Mouse (Mus musculus) forebrain, postnatal 0 days (tissue): ENCODE measurements around the gene Pgbd5. TPM values are rescaled to one million over a fixed set of nuclear protein-coding genes. Genes with fewer than 3 reads are reported as not detected.
A peak's percentile ranks its signal among the peaks of the same experiment; 100 is the strongest.

Experiments used
- ATAC-seq: fragments of 200-750 bp; cut with Nextera tagmentation; 2 replicates; pipeline ENCODE4 v1.8.0; 2017; ENCODE audit warnings: mild to moderate bottlenecking, moderate library complexity
- DNase-seq: peaks from one replicate; pipeline ENCODE4 v3.0.0-alpha.2; 2015
- H3K27ac ChIP-seq: fragments of 300-500 bp; sonication (generic); 2 replicates; pipeline ENCODE4 v1.5.1; 2014; ENCODE audit warnings: low read depth, mild to moderate bottlenecking, antibody characterized with exemption, low read length, moderate library complexity, mixed read lengths
- H3K27me3 ChIP-seq: fragments of 300-500 bp; sonication (generic); 2 replicates; pipeline ENCODE4 v1.6.1; 2014; ENCODE audit warnings: mild to moderate bottlenecking, low read length, mixed read lengths; ENCODE audit not compliant: insufficient read depth
- H3K36me3 ChIP-seq: fragments of 300-500 bp; sonication (generic); 2 replicates; pipeline ENCODE4 v1.6.1; 2014; ENCODE audit warnings: mild to moderate bottlenecking, moderate library complexity; ENCODE audit not compliant: insufficient read depth
- H3K4me1 ChIP-seq: fragments of 300-500 bp; sonication (generic); 2 replicates; pipeline ENCODE4 v1.6.1; 2014; ENCODE audit warnings: antibody characterized with exemption; ENCODE audit not compliant: insufficient read depth
- H3K4me2 ChIP-seq: fragments of 300-500 bp; sonication (generic); 2 replicates; pipeline ENCODE4 v1.6.1; 2014; ENCODE audit warnings: low read depth, mild to moderate bottlenecking, moderate library complexity
- H3K4me3 ChIP-seq: fragments of 300-500 bp; sonication (generic); 2 replicates; pipeline ENCODE4 v1.5.1; 2014; ENCODE audit warnings: low read depth, low read length, mixed read lengths
- H3K9ac ChIP-seq: fragments of 300-500 bp; sonication (generic); 2 replicates; pipeline ENCODE4 v1.6.1; 2014; ENCODE audit warnings: mild to moderate bottlenecking
- H3K9me3 ChIP-seq: fragments of 300-500 bp; sonication (generic); 2 replicates; pipeline ENCODE4 v1.6.1; 2016; ENCODE audit warnings: low read length
- CTCF ChIP-seq: sonication (generic); IDR thresholded peaks from 2 replicates; pipeline ENCODE4 v1.5.1; 2016; ENCODE audit warnings: antibody characterized with exemption, control low read depth, low read depth
- WGBS: fragments of 180-500 bp; shearing (Covaris S2); extraction: QIAGEN DNeasy Blood & Tissue Kit; methylation state at CpG from one replicate; pipeline ENCODE4 v1.1.7; 2014; 5-methylcytosine and 5-hydroxymethylcytosine counted together
- polyA plus RNA-seq: library from polyadenylated mRNA; unstranded; fragments of >200 nt; fragmentation: Nextera tagmentation; extraction: Ambion mirVana; gene quantifications from 2 replicates; pipeline ENCODE4 v1.2.1, GENCODE M21; 2015
- total RNA-seq: library from RNA; depleted of rRNA; stranded (reverse); fragments of >200 nt; gene quantifications from 2 replicates; pipeline ENCODE4 v1.2.3, GENCODE M21; 2014

Pgbd5 gene
- total and polyA plus RNA-seq, 2 experiments from 2014 or later: 17.3 to 62.5 TPM

DNA sequence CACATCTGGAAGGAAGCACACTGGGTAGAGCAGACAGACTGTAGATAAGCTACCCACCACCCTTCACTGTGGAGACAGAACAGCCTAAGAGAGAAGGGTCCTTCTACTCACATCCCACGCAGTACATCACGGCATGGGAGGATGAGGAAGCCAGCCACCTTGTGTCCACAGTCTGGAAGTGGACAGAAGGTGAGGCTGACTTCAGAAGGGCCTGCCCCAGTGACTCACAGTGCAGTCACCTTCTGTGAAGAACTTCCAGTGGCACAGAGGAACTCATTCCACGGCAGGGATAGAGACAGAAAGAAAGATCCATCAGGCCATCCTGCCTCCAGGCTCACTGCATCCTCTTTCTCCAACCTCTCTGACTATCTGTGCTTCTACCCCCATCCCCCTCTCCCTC lies 99.7 kb downstream of the Pgbd5 start:
- 86% methylated on average over 3 of the region's 3 CpGs for WGBS
- peaks cover 75% of the 10 kb centered on the region for H3K36me3 ChIP-seq

DNA sequence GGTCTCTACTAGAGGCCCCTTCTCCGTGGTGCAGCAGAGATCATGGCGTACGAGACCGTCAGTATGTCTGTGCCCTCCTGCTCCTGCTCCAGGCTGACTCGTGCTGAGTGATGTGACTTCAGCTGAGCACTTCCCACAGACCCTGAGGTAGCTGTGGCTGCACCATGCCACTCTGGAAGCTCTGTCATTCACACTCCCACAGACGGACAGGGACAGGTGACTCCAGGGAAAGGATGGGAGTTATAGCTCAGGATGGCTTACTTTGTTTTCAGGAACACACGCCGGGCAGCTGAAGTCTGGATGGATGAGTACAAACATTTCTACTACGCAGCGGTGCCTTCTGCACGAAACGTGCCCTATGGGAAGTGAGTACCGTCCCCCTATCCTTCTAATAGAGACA lies 103.2 kb downstream of the Pgbd5 start:
- no peak overlapping the region for H3K27ac ChIP-seq
- no peaks in the 10 kb centered on the region for H3K4me1 ChIP-seq
- H3K4me2 ChIP-seq: no peak overlapping the region
- DNase-seq: no peak
- peaks cover 85% of the 10 kb centered on the region for H3K36me3 ChIP-seq
- 93% methylated on average over 13 of the region's 13 CpGs for WGBS
- ATAC-seq: no peak
- H3K9ac ChIP-seq: no peak overlapping the region
- no peak for TF ChIP-seq CTCF
- H3K27me3 ChIP-seq: no peaks in the 10 kb centered on the region
- H3K4me3 ChIP-seq: no peak overlapping the region
- no peaks in the 10 kb centered on the region for H3K9me3 ChIP-seq

More for the DNA sequence above, 99.7 kb downstream of the Pgbd5 start:
- Histone ChIP-seq H3K27me3 (no peaks in the 10 kb centered on the region), H3K4me2 (no peak overlapping the region), H3K9ac (no peak overlapping the region), H3K4me3 (no peak overlapping the region), H3K4me1 (no peaks in the 10 kb centered on the region), H3K9me3 (no peaks in the 10 kb centered on the region), H3K27ac (no peak overlapping the region)
- DNase-seq: no peak
- TF ChIP-seq CTCF: no peak
- no peak for ATAC-seq

DNA sequence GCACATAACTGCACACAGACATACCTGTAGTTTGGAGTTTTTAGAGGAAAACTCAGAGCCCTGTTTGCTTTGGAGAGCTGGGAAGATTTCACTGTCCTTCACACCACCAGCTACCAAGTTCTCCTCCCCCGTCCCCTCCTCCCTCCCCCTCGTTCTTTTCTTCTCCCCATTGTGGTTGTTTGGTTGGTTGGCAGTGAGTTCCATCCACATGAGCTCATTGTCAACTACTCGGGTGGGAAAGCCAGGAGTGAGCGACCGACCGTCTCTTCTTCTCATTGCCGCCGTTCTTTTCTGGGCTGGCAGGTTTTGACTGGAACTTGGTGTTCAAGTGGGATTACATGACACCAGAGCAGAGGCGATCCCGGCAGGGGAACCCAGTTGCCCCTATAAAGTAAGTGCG lies 107.8 kb downstream of the Pgbd5 start:
- TF ChIP-seq CTCF: no peak
- Histone ChIP-seq H3K4me2 (no peak overlapping the region), H3K27me3 (no peaks in the 10 kb centered on the region), H3K27ac (no peak overlapping the region), H3K36me3 (peaks cover 74% of the 10 kb centered on the region), H3K9ac (no peak overlapping the region), H3K4me3 (no peak overlapping the region), H3K4me1 (no peaks in the 10 kb centered on the region), H3K9me3 (no peaks in the 10 kb centered on the region)
- 49% methylated on average over 11 of the region's 11 CpGs for WGBS
- ATAC-seq (no peak), DNase-seq (no peak)

DNA sequence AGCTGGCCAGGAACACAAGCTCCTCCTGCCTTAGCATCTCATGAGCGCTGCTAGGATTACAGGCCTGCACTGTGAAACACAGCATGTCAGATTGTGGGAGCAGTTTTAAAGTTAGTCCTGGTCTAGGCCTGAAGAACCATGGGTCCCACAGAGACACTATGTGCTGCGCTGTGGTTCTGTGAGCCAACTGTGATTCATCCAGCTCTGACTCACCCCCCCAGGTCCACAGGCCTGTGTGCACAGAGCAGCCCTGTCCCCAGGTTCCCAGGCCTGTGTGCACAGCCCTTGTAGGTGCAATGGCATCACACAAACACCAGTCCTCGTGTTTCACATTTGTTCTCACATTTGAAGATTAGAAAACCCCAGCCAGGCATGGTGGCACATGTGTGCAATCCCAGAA lies 108.4 kb downstream of the Pgbd5 start:
- WGBS: 87% methylated on average over 3 of the region's 3 CpGs
- no peak overlapping the region for H3K9ac ChIP-seq
- H3K9me3 ChIP-seq: no peaks in the 10 kb centered on the region
- H3K4me1 ChIP-seq: no peaks in the 10 kb centered on the region
- DNase-seq (no peak), ATAC-seq (no peak)
- H3K4me2 ChIP-seq: no peak overlapping the region
- TF ChIP-seq CTCF: no peak
- no peaks in the 10 kb centered on the region for H3K27me3 ChIP-seq
- H3K4me3 ChIP-seq: no peak overlapping the region
- H3K36me3 ChIP-seq: peaks cover 76% of the 10 kb centered on the region
- 0 out of 2 replicates have a peak overlapping the region, but pooled peaks have one; percentile 45 for H3K27ac ChIP-seq

DNA sequence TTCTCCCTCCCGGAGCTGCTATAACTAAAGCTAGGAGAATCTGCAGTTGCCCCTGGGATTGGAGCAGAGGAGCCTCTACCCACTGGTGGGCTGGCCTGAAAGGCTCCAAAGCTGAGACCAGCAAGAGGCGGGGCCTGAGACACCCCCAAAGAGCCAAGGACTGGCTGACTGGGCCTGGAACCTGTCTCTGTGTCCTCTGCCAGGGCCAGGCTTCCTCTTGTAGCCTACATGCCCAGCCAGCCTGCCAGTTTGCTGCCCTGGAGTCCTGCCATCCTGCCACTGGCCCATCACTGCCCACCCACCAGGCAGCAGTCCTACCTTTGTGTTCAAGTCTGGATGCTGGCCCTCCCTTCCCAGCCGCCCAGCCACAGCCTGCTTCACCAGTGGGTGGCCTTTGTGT lies 109.0 kb downstream of the Pgbd5 start:
- Histone ChIP-seq H3K27me3 (no peaks in the 10 kb centered on the region), H3K9ac (no peak overlapping the region), H3K27ac (no peak overlapping the region), H3K4me1 (no peaks in the 10 kb centered on the region), H3K4me2 (no peak overlapping the region), H3K4me3 (no peak overlapping the region), H3K36me3 (peaks cover 71% of the 10 kb centered on the region), H3K9me3 (no peaks in the 10 kb centered on the region)
- no peak for TF ChIP-seq CTCF
- DNase-seq (peak; percentile 71), ATAC-seq (peak; percentile 93)
- WGBS: 29% methylated on average over 2 of the region's 3 CpGs

DNA sequence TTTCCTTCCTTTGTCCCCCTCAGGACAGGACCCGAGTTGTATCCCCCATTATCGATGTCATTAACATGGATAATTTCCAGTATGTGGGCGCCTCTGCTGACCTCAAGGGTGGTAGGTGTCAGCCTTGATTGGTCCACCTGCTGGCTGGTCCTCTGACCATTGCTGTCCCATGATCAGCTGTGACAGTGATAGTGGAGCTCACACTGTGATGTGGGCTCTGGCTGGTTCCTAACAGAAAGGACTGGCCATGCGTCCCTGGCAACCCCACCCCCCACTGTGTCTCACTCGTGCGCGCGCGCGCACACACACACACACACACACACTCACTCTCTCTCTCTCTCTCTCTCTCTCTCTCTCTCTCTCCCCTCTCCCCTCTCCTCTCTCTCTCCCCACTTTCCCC lies 109.8 kb downstream of the Pgbd5 start:
- TF ChIP-seq CTCF: no peak
- H3K27ac ChIP-seq: no peak overlapping the region
- peaks cover 66% of the 10 kb centered on the region for H3K36me3 ChIP-seq
- H3K4me3 ChIP-seq: no peak overlapping the region
- ATAC-seq (no peak), DNase-seq (no peak)
- 61% methylated on average over 10 of the region's 10 CpGs for WGBS
- H3K4me2 ChIP-seq: no peak overlapping the region
- H3K9ac ChIP-seq: no peak overlapping the region
- no peaks in the 10 kb centered on the region for H3K27me3 ChIP-seq
- H3K9me3 ChIP-seq: no peaks in the 10 kb centered on the region
- H3K4me1 ChIP-seq: no peaks in the 10 kb centered on the region

DNA sequence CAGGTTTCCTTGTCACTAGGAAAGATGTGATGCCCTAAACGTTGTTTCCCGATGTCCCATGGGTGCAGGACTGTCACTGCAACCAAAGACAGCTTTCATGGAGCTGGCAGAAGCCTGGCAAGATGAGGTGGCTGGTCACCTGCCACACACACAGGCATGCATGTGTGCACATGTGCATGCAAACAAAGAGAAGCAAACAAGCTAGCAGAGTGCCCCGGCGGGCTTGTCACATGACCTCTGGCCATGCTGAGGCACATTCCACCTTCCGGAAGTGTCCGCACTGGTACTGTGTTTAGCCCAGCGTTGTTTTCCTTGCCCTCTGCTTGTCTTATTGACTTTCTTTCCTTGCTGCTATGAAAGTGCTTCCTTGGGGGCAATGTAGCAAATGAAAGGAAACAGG lies 111.2 kb downstream of the Pgbd5 start:
- Histone ChIP-seq H3K9me3 (no peaks in the 10 kb centered on the region), H3K27ac (no peak overlapping the region), H3K36me3 (peaks cover 61% of the 10 kb centered on the region), H3K4me3 (no peak overlapping the region), H3K27me3 (no peaks in the 10 kb centered on the region), H3K4me1 (no peaks in the 10 kb centered on the region), H3K4me2 (no peak overlapping the region), H3K9ac (no peak overlapping the region)
- ATAC-seq (no peak), DNase-seq (no peak)
- 88% methylated on average over 7 of the region's 7 CpGs for WGBS
- no peak for TF ChIP-seq CTCF

DNA sequence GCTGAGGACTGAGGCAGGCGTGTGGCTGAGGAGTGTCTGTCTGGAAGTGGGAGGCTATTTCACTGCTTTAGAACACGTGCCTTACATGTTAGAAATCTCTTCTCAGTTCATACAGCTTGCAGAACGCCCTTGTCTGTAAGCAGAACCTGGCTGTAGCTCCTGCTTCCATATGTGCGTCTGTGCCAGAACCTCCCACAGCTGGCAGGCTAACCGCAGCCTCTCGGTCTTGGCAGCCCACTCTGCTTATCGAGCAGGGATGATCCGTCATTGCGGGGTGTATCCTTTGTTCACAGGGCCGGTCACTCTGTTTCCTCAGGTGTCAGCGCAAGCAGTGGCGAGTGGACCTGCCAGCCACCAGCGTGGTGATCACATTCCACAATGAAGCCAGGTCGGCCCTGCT lies 116.1 kb downstream of the Pgbd5 start:
- Histone ChIP-seq H3K4me2 (no peak overlapping the region), H3K36me3 (peaks cover 32% of the 10 kb centered on the region), H3K9me3 (no peaks in the 10 kb centered on the region), H3K9ac (no peak overlapping the region), H3K27me3 (no peaks in the 10 kb centered on the region), H3K4me1 (peaks cover 17% of the 10 kb centered on the region), H3K27ac (no peak overlapping the region), H3K4me3 (no peak overlapping the region)
- WGBS: 82% methylated on average over 14 of the region's 14 CpGs
- TF ChIP-seq CTCF: no peak
- ATAC-seq: no peak
- DNase-seq: no peak
